Mouse (Mus musculus) liver, postnatal 0 days (tissue): ENCODE measurements at regions not wholly inside any gene's neighbourhood (a gene's known extent, or its start where the extent isn't known, plus 50 kb on each side); places are given as distances from the start of the nearest gene placed in this dataset.
A peak's percentile ranks its signal among the peaks of the same experiment; 100 is the strongest.
"Not testable (repeated sequence)": the region's sequence is repeated elsewhere in the genome, so short reads cannot be mapped to it uniquely, and the experiment has no call there.

ENCODE experiments used
- ATAC-seq: fragments of 200-750 bp; cut with Nextera tagmentation; 2 replicates; pipeline ENCODE4 v1.8.0; 2017; ENCODE audit warnings: mild to moderate bottlenecking, moderate library complexity
- DNase-seq: peaks from one replicate; pipeline ENCODE4 v3.0.0-alpha.2; 2016
- H3K27ac ChIP-seq: fragments of 300-500 bp; sonication (generic); 2 replicates; pipeline ENCODE4 v1.5.1; 2014; ENCODE audit warnings: antibody characterized with exemption, moderate library complexity, mild to moderate bottlenecking, low read depth
- H3K27me3 ChIP-seq: fragments of 300-500 bp; sonication (generic); 2 replicates; pipeline ENCODE4 v1.6.1; 2014; ENCODE audit warnings: low read length, control low read depth, mixed read lengths; ENCODE audit not compliant: insufficient read depth
- H3K36me3 ChIP-seq: fragments of 300-500 bp; sonication (generic); replicated peaks from 2 replicates; pipeline ENCODE4 v1.6.1; 2014; ENCODE audit warnings: mild to moderate bottlenecking, control low read depth, low read length, moderate library complexity, mixed read lengths; ENCODE audit not compliant: insufficient read depth
- H3K4me1 ChIP-seq: fragments of 300-500 bp; sonication (generic); 2 replicates; pipeline ENCODE4 v1.6.1; 2014; ENCODE audit warnings: antibody characterized with exemption, mild to moderate bottlenecking, control low read depth; ENCODE audit not compliant: insufficient read depth
- H3K4me2 ChIP-seq: fragments of 300-500 bp; sonication (generic); 2 replicates; pipeline ENCODE4 v1.6.1; 2014; ENCODE audit warnings: low read depth, mild to moderate bottlenecking, low read length, moderate library complexity, mixed read lengths
- H3K4me3 ChIP-seq: fragments of 300-500 bp; sonication (generic); 2 replicates; pipeline ENCODE4 v1.5.1; 2014; ENCODE audit warnings: low read depth, low read length
- H3K9ac ChIP-seq: fragments of 300-500 bp; sonication (generic); replicated peaks from 2 replicates; pipeline ENCODE4 v1.6.1; 2014; ENCODE audit warnings: mild to moderate bottlenecking, moderate library complexity
- H3K9me3 ChIP-seq: fragments of 300-500 bp; sonication (generic); 2 replicates; pipeline ENCODE4 v1.6.1; 2016; ENCODE audit warnings: mild to moderate bottlenecking, control low read depth, low read length, mixed read lengths
- CTCF ChIP-seq: sonication (generic); IDR thresholded peaks from 2 replicates; pipeline ENCODE4 v1.5.1; 2016; ENCODE audit warnings: antibody characterized with exemption, low read depth
- EP300 ChIP-seq: IDR thresholded peaks from 2 replicates; pipeline ENCODE4 v1.6.1; 2016; ENCODE audit warnings: antibody characterized with exemption, low read depth, mild to moderate bottlenecking
- WGBS: fragments of 180-500 bp; shearing (Covaris S2); extraction: QIAGEN DNeasy Blood & Tissue Kit; methylation state at CpG from one replicate; pipeline ENCODE4 v1.1.7; 2014; ENCODE audit not compliant: insufficient replicate concordance; 5-methylcytosine and 5-hydroxymethylcytosine counted together

- Histone ChIP-seq H3K4me3 (no peak overlapping the region), H3K9ac (no peak overlapping the region), H3K4me2 (no peak overlapping the region), H3K36me3 (no peaks in the 10 kb centered on the region), H3K27me3 (no peaks in the 10 kb centered on the region), H3K27ac (no peak overlapping the region), H3K4me1 (no peaks in the 10 kb centered on the region), H3K9me3 (no peaks in the 10 kb centered on the region)
- 72% methylated on average over 2 of the region's 2 CpGs for WGBS
- TF ChIP-seq CTCF = no peak
- no peak for TF ChIP-seq EP300
- ATAC-seq = no peak
- DNase-seq = no peak
These were observed 144.1 kb upstream of the Rxfp2 start for GRCm38 (mm10) chr5:149874342-149874741.

DNA sequence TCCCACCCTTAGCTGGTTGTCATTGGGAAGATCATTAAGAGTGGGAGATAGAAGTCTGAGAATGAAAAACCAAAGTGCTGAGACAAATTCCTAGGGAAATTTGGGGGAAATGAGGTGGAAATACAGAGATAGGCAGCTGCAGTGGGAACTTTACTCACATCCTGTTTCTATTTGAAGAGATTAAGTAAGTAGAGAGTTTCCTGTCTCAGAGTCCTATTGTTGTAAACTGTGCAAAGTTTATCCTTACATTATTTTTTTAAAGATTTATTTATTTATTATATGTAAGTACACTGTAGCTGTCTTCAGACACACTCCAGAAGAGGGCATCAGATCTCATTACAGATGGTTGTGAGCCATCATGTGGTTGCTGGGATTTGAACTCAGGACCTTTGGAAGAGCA lies 126.0 kb upstream of the Rxfp2 start:
- not testable (repeated sequence) for H3K4me2 ChIP-seq, DNase-seq, H3K9me3 ChIP-seq, H3K4me1 ChIP-seq, H3K4me3 ChIP-seq, H3K27me3 ChIP-seq, H3K27ac ChIP-seq, H3K9ac ChIP-seq, H3K36me3 ChIP-seq, ATAC-seq
- 0 out of 2 replicates have a peak, but pooled peaks have one; percentile 29 for TF ChIP-seq EP300

DNA sequence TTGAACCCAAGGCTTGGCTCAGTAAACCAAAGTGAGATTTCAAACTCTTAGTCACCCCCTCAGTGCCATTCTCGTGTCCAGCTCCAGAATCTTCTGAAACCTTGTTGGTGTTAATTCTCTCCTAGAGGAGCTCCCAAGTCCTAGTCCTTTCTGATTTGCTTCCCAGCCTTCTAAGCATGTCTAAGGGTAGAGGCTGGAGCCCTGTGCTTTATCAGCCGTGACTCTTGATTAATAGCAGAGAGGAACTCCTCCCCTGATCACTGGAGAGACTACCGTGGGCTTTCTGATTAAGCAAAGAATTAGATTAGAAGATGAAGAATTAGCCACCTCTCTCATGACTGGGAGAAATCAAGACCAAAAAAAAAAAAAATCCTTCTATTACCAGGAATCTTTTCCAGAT lies 111.5 kb upstream of the Rxfp2 start:
- Histone ChIP-seq H3K27ac (no peak overlapping the region), H3K9me3 (no peaks in the 10 kb centered on the region), H3K36me3 (no peaks in the 10 kb centered on the region), H3K4me1 (no peaks in the 10 kb centered on the region), H3K9ac (no peak overlapping the region), H3K4me2 (no peak overlapping the region), H3K4me3 (no peak overlapping the region), H3K27me3 (no peaks in the 10 kb centered on the region)
- WGBS = 54% methylated on average over 3 of the region's 3 CpGs
- no peak for DNase-seq
- ATAC-seq = no peak
- TF ChIP-seq EP300 (no peak), CTCF (no peak)

DNA sequence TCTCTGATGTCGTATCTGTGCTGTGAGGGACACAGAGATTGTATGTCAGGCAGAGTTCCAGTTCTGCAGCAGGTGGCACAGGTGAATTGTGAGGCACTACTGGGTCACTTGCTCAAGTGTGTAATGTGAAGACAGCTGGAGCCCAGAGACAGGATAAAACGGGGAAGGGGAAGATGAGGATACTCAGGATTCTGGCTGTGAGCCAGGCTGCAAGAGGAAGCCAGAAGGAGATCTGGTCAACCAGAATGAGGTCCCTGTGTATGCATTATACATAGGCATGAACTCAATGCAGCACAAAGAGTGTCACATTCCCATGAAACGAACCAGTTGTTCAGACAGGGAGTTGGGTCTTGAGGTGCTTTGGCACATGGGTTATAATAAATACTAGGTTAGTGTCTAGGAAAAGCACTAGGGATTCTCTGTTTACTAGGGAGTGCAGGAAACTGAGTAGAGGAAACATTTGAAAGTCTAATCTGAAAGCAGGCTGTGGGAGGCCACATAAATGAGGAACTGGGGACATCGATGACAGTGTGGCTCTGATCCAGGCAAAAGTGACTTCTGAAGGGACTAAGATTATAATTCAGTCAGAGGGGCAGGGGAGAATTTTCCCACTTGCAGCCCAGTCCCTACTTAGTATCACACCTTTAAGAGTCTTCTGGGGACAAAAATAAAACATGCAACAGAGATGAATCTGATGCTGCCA lies 109.9 kb upstream of the Rxfp2 start:
- Histone ChIP-seq H3K9me3 (no peaks in the 10 kb centered on the region), H3K4me2 (no peak overlapping the region), H3K4me1 (no peaks in the 10 kb centered on the region), H3K4me3 (no peak overlapping the region), H3K27me3 (no peaks in the 10 kb centered on the region), H3K9ac (no peak overlapping the region), H3K27ac (no peak overlapping the region), H3K36me3 (no peaks in the 10 kb centered on the region)
- 39% methylated on average over 4 of the region's 4 CpGs for WGBS
- no peak for ATAC-seq
- DNase-seq = no peak
- TF ChIP-seq CTCF = no peak
- TF ChIP-seq EP300 = no peak

DNA sequence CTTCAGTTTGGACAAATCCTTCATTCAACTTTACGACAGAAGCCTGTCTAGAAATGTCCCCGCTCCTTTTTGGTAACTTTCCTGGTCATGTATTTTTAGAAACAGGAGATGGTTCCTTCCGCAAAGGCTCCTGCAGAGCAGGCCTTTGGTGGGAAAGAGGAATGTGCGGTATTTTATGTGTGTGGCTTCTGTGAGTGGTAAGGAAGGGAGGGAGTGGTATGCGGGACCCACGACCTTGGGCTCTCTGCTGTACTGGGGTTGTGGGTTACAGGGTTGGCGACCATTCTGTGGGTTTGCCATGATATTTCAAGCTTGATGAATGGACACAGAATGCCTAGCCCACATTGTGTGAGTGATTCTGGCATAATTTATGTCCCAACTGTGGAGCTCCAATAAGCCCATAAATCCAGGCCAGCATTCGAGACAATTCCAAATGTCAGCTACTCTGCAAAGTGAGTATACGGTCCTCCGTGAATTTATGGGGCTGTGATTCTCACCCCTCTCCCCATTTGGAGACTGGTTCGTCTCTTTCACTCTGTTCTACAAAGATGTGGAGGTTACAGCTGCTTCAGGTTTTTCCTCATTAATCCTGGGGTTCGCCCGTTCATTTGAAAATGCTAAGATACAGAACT lies 109.3 kb upstream of the Rxfp2 start:
- Histone ChIP-seq H3K4me3 (no peak overlapping the region), H3K27me3 (no peaks in the 10 kb centered on the region), H3K4me2 (no peak overlapping the region), H3K9ac (no peak overlapping the region), H3K27ac (no peak overlapping the region), H3K4me1 (no peaks in the 10 kb centered on the region), H3K36me3 (no peaks in the 10 kb centered on the region), H3K9me3 (no peaks in the 10 kb centered on the region)
- DNase-seq (no peak), ATAC-seq (no peak)
- WGBS = 42% methylated on average over 13 of the region's 13 CpGs
- TF ChIP-seq CTCF (no peak), EP300 (no peak)

DNA sequence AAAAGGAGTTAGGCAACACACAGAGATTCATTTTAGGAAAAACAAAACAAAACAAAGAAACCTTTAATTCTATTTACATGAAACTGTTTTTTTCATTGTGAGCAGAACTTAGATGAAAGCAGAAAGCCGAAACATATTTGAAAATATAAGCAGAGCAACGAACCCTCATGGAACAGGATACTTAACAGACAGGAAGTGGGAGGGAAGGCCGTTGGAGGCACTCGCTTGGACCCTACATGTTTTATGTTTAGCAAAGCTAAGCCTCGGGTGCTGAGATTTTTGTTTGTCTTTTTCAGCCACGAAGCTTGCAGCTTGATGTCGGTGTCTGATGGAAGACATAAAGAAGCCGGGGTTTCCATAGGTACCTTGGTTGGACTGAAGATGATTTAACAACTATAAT lies 108.5 kb upstream of the Rxfp2 start:
- no peak overlapping the region for H3K4me3 ChIP-seq
- H3K27me3 ChIP-seq = no peaks in the 10 kb centered on the region
- H3K36me3 ChIP-seq = no peaks in the 10 kb centered on the region
- no peak overlapping the region for H3K9ac ChIP-seq
- no peaks in the 10 kb centered on the region for H3K9me3 ChIP-seq
- no peak for ATAC-seq
- 32% methylated on average over 8 of the region's 8 CpGs for WGBS
- TF ChIP-seq CTCF (no peak), EP300 (no peak)
- DNase-seq = no peak
- no peak overlapping the region for H3K27ac ChIP-seq
- H3K4me2 ChIP-seq = no peak overlapping the region
- no peaks in the 10 kb centered on the region for H3K4me1 ChIP-seq
